Mouse (Mus musculus): ENCODE measurements at regions not wholly inside any gene's neighbourhood (a gene's known extent, or its start where the extent isn't known, plus 50 kb on each side); places are given as distances from the start of the nearest gene placed in this dataset.

DNA sequence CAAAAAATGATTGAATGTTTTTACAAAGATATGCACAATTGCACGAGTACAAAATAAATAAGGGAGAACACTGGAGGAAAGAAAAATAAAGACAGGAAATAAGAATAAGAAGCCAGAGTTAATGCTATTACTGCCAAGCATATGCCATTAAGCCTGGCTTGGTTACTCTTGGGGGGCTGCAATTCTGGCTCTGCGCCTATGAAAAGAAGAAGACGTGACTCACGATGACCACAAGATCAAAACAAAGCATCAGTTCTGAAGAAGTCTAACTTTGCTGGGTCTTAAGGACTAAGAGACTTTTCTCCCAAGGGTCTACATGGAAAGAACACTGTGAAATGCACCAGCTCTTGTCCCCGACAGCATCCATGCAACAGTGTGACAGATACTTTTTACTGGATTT lies 454.8 kb upstream of the Mpdz start:
- DNase-seq (ENCODE audit: low read depth, low spot score) = no peak

GRCm38 (mm10) chr4:81868941-81869340 lies 426.3 kb upstream of the Mpdz start:
- DNase-seq (ENCODE audit: low read depth, low spot score) = no peak

DNA sequence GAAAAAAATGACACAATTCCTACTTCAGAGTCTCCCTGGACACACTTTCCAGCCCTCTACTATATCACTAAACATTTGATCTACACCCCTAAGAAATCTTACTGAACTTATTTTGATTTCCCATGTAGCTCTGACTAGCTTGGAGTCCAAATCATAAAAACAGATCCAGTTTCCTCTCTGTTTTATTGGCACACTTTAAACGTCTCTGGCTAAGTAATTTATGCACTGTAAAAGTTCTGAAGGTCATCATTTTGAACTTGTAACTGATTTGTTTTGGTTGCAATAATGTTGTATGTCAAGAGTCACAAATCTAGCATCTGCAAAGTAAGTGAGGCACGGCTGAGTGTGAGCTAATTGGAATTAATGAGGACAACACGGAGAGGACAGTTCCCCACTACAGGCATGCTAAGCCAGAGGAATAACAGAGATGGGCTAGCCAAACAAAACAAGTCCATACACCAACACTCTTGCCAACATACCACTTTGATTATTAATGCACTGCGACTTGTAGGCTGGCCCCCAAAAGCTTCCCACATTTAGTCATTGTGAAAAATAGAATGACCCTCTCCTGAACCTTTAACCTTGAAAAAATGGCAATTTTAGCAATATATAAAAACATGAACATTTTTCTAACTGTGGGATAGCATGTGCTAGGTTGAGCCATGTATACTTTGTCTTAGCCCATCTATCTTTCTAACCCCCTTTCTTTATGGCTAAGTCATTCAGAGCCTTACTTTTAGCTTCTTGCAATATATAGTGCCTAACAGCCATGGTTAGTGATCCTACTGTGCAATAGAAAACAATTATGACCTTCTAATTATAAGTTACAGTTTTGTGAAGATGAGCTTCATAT lies 399.3 kb upstream of the Mpdz start:
- DNase-seq (ENCODE audit: low read depth, low spot score) = no peak

DNA sequence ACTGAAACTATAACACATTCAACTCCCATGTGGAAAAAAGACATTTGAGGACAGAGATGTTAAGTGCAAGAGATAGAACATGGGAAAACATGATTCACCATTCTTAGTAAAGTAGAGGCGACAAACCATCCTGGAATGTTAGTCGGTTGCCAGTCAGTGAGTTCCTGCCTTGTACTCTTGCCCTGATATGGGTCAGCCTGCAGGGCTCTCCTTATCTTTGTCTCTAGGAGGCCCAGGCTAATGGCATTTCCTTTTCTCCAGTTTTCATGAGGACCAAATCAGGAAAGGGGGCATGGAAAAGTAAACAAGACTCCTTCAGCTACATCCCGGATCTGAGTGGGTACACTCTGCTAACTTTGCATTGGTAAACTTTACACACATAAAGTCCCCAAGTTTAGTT lies 387.4 kb upstream of the Mpdz start:
- DNase-seq (ENCODE audit: low read depth, low spot score) = no peak

DNA sequence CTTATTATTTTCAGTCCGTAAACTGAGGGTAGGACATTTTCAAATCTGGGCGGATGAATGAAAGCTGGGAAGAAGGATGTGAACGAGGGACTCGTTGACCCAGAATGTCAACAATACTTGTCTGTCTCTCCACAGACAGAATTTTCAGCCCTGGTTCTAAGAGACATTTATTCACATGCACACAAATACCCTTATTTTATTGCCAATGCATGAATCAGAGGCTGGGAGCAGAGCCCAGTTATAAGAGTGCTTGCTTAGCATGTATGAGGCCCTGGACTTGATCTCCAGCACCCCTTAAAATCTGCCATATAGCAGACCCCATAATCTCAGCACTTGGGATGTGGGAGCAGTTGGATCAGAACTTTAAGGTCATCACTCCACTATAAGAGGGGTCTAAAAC lies 384.8 kb upstream of the Mpdz start:
- no peak for DNase-seq (ENCODE audit: low read depth, low spot score)

GRCm38 (mm10) chr4:81825966-81826365 lies 383.4 kb upstream of the Mpdz start:
- no peak for DNase-seq (ENCODE audit: low read depth, low spot score)

DNA sequence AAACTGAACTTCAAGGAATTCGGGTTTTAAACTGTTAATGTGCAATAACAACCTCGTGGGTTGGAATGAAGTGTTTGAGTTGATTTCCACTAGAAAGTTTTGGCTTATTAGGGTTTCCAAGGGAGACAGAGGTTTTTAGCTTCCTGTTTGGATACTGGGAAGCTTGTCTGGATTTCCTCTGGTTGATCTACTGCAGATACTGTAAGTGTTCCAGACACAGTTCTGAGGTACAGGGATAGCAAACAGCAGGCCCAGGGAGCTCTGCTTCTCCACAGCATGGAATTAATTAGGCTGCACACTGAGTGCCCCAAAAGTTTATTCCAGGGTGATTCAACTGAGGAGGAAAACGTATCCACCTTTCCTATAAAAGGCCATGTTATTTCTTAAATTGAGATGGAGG lies 381.0 kb upstream of the Mpdz start:
- DNase-seq (ENCODE audit: low read depth, low spot score) = no peak

GRCm38 (mm10) chr4:81789274-81789673 lies 346.7 kb upstream of the Mpdz start:
- DNase-seq (ENCODE audit: low read depth, low spot score) = no peak

GRCm38 (mm10) chr4:81788636-81789035 lies 346.0 kb upstream of the Mpdz start:
- no peak for DNase-seq (ENCODE audit: low read depth, low spot score)

- DNase-seq (ENCODE audit: low read depth, low spot score) = no peak
Measured at GRCm38 (mm10) chr4:81781971-81782370, 339.4 kb upstream of the Mpdz start.

DNA sequence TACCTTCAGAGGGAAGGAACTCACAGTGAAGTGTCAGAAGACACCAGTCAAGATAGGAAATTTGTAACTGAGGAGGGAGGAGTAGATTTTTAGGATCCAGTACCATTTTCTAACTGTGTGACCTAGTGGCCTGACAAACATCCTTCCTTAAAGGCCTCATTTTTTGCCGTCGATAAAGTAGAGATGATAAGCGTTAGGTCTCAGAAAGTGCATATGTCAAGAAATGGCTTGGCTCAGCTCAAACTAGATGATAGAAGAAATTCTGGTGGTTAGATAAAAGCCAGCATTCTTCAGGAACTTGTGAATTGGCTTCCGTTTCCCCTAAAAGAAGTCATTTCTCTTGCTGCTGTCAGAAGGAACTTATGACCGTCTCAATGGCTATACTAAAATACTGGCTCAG lies 324.1 kb upstream of the Mpdz start:
- no peak for DNase-seq (ENCODE audit: low read depth, low spot score)

GRCm38 (mm10) chr4:81764026-81764867 lies 321.6 kb upstream of the Mpdz start:
- DNase-seq (ENCODE audit: low read depth, low spot score) = no peak

DNA sequence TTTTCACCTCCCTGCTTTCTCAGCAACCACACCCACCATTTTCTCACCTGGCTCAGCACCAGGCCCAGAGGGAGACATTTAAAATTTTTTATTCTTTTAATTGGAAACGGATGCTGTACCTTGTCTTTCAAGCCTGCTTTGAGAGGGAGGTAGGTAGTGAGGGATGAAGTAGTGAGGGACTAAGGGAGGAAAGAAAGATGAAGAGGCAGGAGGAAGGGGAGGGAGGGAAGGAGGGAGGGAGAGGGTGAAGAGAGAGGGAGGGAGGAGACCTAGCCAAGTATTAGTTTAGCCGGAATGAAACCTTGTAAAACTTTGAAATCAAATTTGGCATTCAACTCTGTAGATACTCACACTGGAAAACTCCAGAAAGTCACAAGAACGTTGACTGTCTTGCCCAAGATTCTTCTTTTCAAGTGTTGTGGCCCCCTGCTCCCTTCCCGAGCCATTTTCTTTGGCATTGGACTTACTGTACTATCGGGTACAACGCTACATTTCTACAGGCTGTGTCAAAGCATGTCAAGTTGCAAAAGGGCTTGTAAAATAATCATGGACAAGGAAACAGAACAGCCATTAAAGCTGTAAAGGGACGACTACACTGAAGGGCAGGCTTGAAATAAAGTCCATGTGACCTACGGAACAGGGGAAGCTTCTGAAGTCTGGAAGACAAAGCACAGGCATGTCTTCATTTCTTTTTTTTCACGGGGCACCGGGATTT lies 320.9 kb upstream of the Mpdz start:
- no peak for DNase-seq (ENCODE audit: low read depth, low spot score)

- DNase-seq (ENCODE audit: low read depth, low spot score) = no peak
Measured at GRCm38 (mm10) chr4:81762592-81763229, 320.1 kb upstream of the Mpdz start.

GRCm38 (mm10) chr4:81757905-81758304 lies 315.3 kb upstream of the Mpdz start:
- DNase-seq (ENCODE audit: low read depth, low spot score) = no peak

GRCm38 (mm10) chr4:81744629-81745509 lies 302.3 kb upstream of the Mpdz start:
- no peak for DNase-seq (ENCODE audit: low read depth, low spot score)

DNA sequence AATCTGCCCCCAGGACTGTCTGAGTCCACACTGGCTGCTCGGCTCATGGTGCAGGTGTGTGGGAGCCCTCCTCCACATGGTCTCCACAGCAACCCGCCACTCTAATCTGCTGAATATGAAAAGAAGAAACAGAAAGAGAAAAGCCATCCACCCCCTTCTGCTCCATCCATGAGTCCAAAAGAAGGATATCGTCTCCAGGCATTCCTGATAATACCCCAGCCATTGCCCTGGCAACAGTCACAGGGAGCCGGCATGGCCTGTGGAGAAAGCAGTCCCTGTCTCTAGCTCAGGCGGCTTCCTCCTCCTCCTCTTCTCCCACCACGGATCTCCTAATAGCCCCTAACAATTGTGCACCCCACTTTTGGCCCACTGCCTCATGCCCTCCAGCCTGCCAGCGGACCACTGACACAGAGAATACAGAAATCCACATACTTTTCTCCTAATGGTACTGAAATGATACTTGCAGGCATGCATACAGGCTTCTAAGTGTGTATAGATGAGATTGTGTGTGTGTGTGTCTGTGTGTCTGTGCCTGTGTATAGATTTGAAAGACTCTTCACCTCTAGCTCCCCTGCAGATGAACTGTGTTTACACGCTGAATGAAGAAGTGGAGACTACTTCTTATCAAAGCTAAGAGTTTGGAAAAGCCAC lies 301.5 kb upstream of the Mpdz start:
- no peak for DNase-seq (ENCODE audit: low read depth, low spot score)

- no peak for DNase-seq (ENCODE audit: low read depth, low spot score)
Measured at GRCm38 (mm10) chr4:81742536-81743459, 300.2 kb upstream of the Mpdz start.

GRCm38 (mm10) chr4:81734391-81734790 lies 291.8 kb upstream of the Mpdz start:
- no peak for DNase-seq (ENCODE audit: low read depth, low spot score)
